Mouse (Mus musculus) R1 (cell line): ENCODE measurements around the gene Gfi1b.

Experiments used
- DNase-seq: peaks from one replicate; pipeline ENCODE4 v3.0.0-alpha.2; 2018; ENCODE audit warnings: low read depth, low spot score

Gene Gfi1b

DNA sequence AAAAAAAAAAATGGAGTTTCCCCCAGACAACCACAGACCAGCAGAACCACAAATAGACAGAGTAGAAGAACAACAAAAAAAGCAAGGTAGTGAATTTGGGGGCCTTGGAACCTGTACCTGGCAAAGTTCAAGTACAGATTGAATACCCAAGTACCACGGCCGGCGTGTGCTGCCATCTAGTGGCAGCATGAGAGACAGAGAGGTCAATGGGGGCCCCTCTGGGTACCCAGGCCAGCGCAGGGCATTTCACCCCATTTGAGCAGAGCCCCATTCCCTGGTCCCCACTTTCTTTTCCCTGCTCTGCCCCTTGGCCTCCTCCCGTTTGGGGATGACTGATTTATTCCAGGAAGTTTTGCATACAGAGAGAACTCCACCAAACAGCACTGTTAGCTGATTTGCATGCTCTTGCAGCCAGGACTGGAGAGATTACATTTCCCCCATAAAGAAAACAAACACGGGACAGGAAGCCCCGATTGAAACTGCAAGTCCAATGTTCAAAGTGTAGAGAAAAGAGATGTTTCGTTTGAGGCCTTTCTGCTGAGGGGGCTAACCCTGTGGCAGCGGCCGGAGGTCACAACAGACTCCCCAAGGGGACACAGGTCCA lies 841 bp upstream of the Gfi1b start:
- DNase-seq: peak; percentile 42

DNA sequence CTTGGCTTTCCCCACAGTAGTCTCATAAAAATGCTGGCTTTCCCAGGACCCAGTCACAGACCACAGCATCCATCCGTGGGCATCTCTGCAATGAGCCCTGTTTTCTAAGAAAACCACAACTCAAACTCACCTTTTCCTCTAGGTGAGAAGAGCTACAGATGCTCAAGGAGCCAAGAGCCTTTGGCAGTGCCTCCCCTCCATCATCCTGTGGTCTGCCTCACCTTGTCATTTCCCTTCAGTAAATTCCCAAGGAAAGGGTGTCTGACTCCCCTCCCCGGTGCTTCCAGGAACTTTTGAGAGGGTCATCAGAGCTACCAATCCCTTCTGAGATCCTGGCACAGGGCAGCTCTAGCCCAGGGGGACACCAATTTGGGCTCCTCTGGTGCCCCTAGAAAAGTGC lies 671 bp downstream of the Gfi1b start:
- no peak for DNase-seq

DNA sequence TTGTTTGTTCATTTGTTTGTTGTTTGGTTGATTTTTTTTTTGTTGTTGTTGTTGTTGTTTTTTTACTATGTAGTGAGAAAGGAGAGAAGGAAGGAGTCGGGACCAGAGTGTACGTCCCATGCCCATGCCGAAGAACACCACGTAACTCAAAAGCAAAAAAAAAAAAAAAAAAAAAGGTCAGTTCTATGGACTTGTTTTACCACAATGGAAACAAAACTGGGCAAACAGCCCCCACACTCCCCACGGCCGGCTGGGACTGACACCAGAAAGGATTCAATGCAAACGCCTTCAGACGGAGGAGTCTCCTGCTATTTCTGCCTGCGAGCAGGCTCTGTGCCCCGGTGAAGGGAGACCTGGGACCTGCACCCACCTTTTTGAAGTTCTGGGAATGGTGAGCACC lies 1.3 kb downstream of the Gfi1b start:
- no peak for DNase-seq

DNA sequence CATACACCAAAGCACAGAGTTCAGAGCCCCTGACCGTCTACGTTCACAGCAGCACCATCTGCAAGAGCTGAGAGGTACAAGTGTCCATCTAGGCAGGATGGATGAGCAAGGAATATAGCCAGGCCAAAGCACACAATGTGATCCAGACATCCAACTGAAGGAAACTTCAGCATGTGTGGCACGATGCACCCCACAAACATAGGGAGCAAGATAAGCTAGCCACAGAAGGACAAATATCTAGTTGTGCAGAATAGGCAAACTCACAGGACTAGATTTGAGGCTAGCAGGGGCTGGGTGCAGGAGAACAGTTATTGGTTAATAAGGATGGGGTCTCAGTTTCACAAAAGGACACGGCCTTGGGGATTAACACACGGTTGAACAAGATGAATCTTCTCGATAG lies 2.4 kb downstream of the Gfi1b start:
- no peak for DNase-seq

DNA sequence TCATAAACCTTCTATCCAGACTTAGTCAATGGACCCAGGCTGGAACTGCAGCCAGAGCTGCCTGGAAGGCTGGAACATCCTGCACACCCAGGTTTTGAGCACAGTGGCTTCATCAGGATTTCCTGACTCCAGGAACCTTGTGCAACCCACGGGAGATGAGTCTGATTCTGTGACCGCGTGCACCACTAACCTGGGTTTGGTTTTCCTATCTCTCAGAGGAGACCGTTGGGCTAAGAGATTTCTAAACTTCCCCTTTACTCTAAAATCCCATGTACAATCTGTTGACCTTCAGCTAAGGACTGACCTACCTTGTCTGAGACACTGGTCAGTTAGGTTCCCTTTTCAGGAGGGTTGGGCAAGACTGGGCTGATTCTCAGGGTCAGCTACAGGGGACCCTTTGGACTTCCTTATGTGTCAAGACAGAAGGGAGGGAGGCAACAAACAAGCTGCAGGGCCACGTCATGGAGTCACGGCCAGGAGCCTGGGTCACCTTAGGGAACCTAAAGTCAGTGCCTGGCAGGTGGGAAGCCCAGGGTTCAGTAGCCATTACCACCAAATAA lies 2.9 kb downstream of the Gfi1b start:
- DNase-seq: no peak

DNA sequence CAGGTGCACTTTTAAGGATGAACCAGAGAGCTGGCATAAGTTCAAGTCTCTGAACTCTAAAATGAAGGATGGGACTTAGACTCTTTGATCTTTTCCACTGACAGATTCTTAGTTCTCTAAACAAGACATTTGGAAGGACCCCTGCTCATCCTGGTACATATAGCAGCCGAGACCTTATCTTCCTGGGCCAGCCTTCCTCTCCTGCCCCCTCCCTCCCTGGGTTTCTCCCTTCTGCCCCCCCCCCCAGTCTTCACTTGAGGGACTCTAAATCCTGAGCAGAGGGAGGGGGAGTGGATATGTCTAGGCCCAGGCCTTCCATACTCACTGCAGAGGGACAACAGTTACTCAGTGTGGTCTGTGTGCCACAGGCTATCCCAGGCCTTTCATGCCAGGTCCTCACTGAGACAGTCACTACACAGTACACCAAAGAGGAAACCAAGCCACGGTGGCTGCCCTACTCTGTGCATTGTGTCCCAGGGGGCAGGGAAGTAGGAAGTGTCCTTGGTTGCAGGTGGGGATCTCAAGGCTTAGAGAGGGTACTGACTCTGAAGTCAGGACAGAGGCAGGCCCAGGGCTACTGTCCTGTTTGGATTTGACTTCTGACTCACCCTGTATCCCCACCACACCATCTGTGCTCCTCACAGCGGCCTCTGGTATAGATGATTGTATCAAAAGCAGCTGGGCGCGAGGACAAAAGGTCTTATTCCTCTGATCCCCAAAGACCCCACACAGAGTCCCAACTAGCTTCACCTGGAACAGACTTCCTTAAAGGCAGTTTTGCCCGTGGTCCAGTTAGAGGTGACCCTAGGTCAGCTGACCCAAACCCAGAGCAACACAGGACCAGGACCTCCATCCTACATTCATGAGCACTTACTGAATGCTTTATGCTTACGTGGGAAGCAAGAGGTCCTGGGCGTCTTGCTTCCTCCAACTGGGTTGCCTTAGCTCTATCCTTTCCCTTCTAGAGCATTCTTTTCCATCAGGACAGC lies 4.0 kb downstream of the Gfi1b start:
- no peak for DNase-seq

DNA sequence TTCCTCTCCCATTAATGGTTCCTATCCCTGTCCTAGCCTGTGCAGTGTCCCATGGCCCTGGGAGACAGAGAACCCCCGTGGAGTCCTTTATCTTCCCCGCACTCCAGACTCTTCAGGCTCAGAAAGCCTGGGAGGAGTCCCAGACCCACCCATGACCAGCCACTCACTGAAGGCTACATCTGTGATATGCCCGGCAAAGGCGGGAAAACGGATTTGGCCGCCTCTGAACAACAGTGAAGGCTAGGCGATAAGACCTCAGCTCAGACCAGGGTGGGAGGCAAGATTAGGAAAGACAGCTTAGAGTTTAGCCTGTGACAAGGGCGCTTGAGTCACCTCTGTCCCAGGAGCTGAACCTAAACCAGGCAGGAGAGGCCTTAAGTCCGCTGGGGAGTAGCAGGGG lies 4.9 kb downstream of the Gfi1b start:
- no peak for DNase-seq

DNA sequence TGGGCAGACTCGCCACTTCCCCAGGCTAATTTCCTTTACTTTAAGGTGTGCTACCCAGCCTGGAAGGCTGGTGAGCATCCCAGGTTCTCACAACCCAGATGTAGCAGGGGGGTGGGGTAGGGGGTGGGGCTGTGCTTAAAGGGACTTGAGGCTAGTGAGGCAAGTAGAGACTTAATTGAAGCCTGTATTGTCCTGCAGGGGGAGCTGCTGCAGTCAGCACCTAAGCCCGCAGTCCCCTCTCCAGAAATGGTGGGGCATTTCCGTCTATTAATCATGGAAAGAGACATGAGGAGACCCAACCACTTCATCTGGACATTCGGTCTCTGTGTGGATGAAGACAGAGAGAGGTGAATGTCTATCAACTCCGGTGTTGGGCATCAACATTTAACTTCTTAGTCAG lies 5.4 kb downstream of the Gfi1b start:
- DNase-seq: peak; percentile 89

DNA sequence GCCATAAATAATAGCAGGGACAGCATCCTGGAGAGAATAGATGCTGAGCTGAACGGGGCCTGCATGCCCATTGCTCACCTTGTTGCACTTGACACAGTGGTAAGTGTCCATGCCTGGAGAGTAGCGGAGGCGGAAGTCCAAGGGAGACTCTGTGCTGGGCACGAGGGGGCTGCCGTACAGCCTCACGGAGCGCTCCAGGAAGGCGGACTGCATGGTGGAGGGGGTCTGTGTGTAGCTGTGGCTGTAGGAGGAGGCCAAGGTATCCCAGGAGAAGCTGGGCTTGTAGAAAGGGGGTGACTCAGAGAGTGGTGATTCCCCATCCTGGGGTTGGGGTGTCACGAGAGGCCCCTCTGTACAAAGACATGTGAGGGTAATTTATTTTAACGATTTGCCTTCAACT lies 8.2 kb downstream of the Gfi1b start:
- DNase-seq: no peak

DNA sequence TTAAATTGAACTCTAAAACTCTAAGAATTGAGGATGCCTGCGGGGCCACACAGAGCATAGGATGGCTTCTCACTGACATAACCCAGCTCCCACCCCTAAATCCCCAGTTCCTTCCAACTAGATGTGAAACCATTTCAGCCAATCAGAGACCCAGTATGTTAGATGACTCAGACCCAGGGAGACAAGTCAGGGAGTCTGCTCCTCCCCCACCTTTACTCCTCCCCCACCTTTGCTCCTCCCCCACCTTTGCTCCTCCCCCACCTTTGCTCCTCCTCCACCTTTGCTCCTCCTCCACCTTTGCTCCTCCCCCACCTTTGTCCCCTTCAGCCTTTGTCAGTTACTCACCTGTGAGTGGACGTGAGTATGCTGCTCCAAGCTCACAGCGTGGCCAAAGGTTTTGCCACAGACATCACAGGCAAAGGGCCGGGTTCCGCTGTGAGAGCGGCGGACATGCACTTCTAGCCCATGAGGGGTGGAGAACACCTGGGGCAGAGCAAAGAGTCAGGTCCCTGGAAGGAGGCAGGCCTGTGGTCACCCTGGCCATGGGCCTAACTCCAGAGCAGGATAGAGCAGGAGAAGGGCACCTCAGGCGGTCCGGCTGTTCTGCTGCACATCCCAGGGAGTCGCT lies 9.2 kb downstream of the Gfi1b start:
- DNase-seq: peak; percentile 90

DNA sequence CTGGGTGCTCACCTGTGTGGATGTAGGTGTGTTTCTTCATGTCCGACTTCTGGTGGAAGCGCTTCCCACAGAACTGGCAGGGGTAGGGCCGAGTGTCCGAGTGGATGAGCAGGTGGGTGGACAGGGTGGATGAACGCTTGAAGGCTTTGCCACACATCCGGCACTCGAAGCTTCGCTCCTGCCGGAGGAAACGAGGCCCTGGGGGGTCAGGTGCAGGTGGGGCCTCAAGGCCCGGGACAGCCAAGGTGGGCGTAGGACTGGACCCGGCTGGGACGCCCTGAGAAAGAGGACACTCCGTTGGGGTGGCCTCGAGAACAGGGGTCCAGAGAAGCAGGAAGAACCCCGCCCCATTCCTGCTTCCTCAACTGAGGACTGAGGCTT lies 10.4 kb downstream of the Gfi1b start:
- no peak for DNase-seq

DNA sequence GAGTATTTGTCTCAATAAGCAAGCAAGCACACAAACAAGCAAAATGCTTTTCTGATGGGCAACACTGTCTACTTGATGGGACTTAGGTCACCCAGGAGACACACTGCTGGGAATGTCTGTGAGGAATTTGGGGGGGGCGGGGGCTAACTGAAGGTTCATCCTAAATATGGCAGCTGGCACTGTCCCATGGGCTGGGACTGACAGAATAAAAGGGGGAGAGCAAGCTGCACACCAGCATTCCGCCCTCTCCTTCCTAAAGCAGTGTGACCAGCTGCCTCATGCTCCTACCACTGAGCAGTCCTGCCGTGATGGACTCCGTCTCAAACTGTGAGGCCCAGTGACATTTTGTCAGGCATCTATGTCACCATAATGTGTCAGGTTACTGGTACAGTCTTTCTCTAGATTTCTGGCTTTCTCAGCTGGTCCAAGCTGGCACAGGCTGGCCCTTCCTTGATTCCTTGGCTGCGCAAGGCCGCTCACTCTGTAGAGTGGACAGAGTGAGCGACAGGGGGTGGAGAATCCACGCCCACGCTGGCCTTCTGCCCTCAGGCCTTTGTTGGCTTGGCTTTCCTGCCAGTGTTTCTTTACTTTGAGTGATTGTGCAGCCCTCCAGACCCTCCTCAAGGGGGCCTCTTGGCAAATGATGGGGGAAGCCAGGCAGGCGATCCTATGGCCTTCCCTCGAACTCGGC lies 10.9 kb downstream of the Gfi1b start:
- no peak for DNase-seq

DNA sequence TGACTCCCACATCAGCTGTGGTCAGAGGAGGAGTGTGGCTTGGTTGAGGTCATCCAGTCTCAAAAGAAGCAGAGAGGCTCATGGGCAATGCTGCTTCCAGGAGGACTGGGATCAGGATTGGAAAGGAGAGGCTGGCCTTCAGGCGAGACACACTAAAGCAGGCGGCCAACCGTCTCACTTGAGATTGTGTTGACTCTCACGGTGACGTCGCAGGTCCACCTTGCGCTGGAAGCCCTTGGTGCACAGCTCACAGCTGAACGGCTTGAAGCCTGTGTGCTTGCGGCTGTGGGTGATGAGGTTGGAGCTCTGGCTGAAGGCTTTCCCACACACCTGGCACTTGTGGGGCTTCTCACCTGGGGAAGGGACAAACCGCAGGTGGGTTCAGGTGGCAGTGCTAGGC lies 11.9 kb downstream of the Gfi1b start:
- DNase-seq: no peak

DNA sequence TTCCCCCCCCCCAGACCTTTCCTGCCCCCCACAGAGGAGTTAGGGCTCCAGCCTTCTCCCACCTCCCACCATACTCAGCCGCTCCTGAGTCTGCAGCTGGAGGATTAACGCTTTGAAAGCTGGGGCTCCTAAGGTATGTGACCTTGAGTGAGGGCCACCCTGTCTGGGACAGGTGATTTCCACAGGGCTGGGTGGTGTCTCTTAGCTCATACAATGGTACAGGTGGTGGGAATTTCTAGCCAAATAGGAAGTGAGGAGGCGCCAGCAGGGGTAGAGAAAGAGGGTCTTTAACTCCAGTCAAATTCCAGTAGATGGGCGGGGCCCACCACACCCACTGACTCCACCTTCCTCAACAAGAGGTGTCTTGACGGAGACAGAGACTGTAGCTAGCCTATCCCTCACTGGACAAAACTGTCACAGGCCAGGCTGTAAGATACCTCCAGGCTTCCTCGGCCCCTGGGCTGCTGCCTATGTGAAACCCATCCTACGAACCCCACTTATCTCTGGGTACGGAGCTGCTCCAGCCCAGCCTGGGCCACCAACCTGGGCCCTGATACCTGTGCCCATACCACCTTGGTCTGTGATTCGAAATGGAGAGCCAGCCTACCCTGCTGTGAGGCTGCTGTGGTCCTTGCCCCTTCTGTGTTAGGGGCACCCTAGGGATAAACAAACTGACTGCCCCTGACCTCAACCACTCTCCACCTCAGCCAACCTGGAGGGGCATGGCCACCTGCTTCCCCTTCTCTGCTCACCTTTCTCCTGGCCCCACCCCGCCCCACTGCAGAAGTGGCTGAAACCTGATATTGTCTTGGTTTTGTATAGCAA lies 14.2 kb downstream of the Gfi1b start:
- peak; percentile 94 for DNase-seq

DNA sequence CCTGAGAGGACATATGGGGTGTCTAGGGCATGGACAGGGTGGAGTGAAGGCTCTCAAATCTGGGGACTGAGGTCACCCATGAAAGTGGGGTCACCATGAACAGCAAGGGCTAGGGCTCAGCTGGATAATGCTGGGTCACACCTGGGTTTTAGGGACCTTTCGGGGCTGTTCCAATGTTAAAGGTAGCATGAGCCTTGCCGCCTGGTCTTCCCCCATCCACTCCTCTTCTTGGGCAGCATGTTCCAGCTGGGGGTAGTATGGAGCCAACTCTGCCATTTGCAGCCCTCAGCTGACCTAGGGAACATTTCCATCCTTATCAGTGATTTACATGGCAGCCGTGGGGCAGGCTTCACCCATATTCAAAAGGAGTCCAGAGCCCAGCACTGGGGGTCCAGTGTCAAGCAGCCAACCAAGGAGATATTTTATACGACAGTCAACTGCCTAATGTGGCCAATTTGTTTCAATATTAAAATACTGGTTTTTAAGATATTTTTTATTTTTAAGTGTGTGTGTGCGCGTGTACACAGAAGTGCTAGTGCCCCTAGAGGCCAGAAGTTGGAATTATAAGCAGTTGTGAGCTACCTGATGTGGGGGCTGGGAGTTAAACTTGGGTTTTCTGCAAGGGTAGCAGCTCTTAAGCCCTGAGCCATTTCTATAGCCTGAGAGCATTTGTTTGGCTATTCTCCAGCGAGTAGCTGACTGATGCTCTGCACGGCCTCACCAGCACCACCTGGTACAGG lies 15.0 kb downstream of the Gfi1b start:
- DNase-seq: no peak

DNA sequence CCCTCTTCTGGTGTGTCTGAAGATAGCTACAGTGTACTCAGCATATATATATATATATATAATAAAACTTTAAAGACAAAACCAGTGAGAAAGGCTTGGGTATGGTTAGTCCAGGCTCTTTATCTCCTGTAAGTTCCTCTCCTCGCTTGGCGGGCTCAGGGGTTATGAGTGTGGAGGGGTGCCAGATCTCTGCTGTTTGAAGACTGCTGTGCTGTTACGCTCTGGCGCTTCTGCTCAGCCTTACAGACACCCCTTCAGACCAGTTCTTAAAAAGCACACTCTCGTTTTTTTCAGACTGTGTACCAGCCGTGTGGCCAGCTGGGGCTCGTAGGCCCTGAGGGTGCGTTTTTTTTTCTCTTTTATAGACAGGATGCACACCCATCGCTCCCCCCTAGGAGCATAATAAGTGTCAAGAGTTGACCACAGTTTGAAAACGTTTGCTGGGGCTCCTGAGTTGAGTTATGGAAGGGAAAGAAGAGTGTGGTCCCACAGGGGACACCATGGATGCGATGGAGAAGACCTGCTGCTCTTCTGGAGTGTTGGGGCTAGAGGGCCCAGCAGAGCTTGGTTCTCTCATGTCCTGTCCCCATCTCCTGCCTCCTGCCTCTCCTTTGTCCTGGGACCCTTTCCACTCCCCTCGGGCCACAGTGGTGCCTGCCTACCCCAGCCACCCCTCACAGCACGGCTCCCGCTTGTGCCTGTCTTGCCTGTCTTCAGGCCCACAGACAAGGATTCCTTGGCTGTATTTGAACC lies 15.8 kb downstream of the Gfi1b start:
- DNase-seq: no peak

DNA sequence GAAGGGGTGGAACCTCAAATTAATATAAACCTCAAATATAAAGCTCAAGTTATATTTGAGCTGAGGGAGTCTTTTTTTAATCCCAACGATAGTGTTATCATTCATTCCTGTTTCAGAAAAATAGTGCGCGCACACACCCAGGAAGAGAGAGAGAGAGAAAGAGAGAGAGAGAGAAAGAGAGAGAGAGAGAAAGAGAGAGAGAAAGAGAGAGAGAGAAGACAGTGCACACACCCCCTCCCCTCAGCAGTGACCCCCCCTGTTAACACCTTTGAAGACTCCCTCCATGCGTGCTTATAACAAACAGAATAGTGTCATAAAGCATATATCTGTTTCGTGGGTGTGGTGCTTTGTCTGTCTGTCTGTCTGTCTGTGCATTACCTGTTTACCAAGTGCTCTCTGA lies 18.2 kb downstream of the Gfi1b start:
- DNase-seq: no peak

DNA sequence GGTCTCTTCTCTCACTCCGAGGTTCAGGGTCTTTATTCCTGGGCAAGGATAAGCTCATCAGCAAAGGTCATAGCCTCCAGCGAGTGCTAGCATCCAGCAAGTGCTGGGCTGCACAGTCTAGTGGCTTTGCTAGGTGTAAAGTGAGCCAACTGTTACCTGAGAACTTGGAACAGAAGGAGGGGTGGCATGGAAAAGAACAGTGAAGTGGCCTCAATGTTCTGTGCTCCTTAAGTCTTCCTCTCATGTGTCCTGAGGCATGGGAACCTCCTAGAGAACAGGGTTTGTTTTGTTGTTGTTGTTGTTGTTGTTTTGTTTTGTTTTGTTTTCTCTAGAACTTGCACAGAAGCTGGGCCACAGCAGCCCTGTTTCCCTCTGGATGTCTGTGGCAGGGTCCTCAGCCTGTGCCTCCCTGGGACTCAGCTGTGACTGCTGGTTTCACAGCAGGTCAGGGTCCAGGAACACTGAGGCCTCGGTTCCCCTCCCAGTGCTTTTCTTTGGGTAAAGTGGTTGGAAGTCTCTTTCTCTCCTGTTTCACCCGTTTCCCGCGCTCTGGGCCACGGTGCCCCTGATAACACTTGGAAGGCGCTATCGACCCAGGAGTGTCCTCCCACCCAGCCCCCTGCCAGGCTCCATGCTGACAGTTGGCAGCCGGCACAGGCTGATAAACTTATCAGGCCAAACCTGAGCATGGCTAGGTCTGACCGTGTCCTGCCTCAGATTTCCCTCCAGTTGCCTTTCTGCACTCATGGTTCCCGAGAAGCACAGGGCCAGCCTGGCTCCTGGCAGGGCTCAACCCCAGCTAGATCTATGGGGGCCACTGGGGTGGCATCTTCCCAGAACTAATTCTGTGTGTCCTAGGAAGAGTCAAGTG lies 19.8 kb downstream of the Gfi1b start:
- DNase-seq: no peak

DNA sequence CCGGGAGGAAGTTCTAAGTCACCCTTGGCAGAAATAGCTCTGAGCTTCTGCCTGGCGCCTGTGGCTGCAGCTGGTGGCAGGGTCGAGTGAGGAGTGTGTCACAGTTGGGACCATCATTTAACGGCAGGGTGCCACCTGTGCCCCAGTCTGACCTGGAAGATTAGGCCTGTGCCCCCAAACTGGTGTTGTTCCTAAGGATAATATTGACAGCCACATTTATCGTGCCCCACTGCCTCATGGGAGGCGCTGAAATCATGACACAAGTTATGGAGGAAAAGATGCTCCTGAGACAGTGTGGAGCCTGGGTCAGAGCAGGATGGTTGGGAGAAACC lies 22.2 kb downstream of the Gfi1b start:
- DNase-seq: no peak
